Mouse (Mus musculus) stomach, postnatal 0 days (tissue): ENCODE measurements at regions not wholly inside any gene's neighbourhood (a gene's known extent, or its start where the extent isn't known, plus 50 kb on each side); places are given as distances from the start of the nearest gene placed in this dataset.

Experiments
- ATAC-seq: fragments of 200-750 bp; cut with Nextera tagmentation; 2 replicates; pipeline ENCODE4 v1.8.0; 2017; ENCODE audit not compliant: low FRiP score, low TSS enrichment
- DNase-seq: peaks from one replicate; pipeline ENCODE4 v3.0.0-alpha.2; 2016; ENCODE audit warnings: low spot score
- H3K27ac ChIP-seq: fragments of 300-500 bp; sonication (generic); replicated peaks from 2 replicates; pipeline ENCODE4 v1.5.1; 2014; ENCODE audit warnings: mild to moderate bottlenecking, control low read depth
- H3K27me3 ChIP-seq: fragments of 300-500 bp; sonication (generic); 2 replicates; pipeline ENCODE4 v1.6.1; 2014; ENCODE audit warnings: low read length; ENCODE audit not compliant: control insufficient read depth, insufficient read depth
- H3K36me3 ChIP-seq: fragments of 300-500 bp; sonication (generic); 2 replicates; pipeline ENCODE4 v1.6.1; 2014; ENCODE audit warnings: low read length, mixed read lengths; ENCODE audit not compliant: control insufficient read depth, insufficient read depth
- H3K4me1 ChIP-seq: fragments of 300-500 bp; sonication (generic); replicated peaks from 2 replicates; pipeline ENCODE4 v1.6.1; 2014; ENCODE audit warnings: antibody characterized with exemption; ENCODE audit not compliant: control insufficient read depth, insufficient read depth
- H3K4me2 ChIP-seq: fragments of 300-500 bp; sonication (generic); replicated peaks from 2 replicates; pipeline ENCODE4 v1.6.1; 2014; ENCODE audit warnings: low read depth, mild to moderate bottlenecking, control low read depth, moderate library complexity
- H3K4me3 ChIP-seq: fragments of 300-500 bp; sonication (generic); 2 replicates; pipeline ENCODE4 v1.5.1; 2014; ENCODE audit warnings: low read depth, low read length, control low read depth
- H3K9ac ChIP-seq: fragments of 300-500 bp; sonication (generic); 2 replicates; pipeline ENCODE4 v1.6.1; 2014; ENCODE audit warnings: mild to moderate bottlenecking, low read length, control low read depth, mixed read lengths
- H3K9me3 ChIP-seq: fragments of 300-500 bp; sonication (generic); 2 replicates; pipeline ENCODE4 v1.6.1; 2016; ENCODE audit warnings: low read length; ENCODE audit not compliant: control insufficient read depth
- CTCF ChIP-seq: IDR thresholded peaks from 2 replicates; pipeline ENCODE4 v1.5.1; 2016; ENCODE audit warnings: antibody characterized with exemption, low read depth, mild to moderate bottlenecking, moderate library complexity
- EP300 ChIP-seq: optimal IDR thresholded peaks from 2 replicates; pipeline ENCODE3; 2016; ENCODE audit warnings: antibody characterized with exemption
- WGBS: fragments of 180-500 bp; shearing (Covaris S2); extraction: QIAGEN DNeasy Blood & Tissue Kit; methylation state at CpG from one replicate; pipeline ENCODE4 v1.1.7; 2014; 5-methylcytosine and 5-hydroxymethylcytosine counted together

GRCm38 (mm10) chr6:55627228-55627627, 53.8 kb downstream of the Neurod6 start:
- no peaks in the 10 kb centered on the region for H3K27me3 ChIP-seq
- WGBS, result 67% methylated on average over 5 of the region's 5 CpGs
- no peaks in the 10 kb centered on the region for H3K36me3 ChIP-seq
- no peak for ATAC-seq
- H3K9me3 ChIP-seq, result no peaks in the 10 kb centered on the region
- TF ChIP-seq CTCF, result no peak
- TF ChIP-seq EP300, result no peak
- H3K4me3 ChIP-seq, result no peak overlapping the region
- DNase-seq, result no peak
- H3K4me2 ChIP-seq, result no peak overlapping the region
- no peak overlapping the region for H3K27ac ChIP-seq
- no peaks in the 10 kb centered on the region for H3K4me1 ChIP-seq
- H3K9ac ChIP-seq, result no peak overlapping the region

- 70% methylated on average over 3 of the region's 3 CpGs for WGBS
- no peak overlapping the region for H3K27ac ChIP-seq
- no peaks in the 10 kb centered on the region for H3K36me3 ChIP-seq
- H3K4me2 ChIP-seq, result no peak overlapping the region
- H3K9me3 ChIP-seq, result no peaks in the 10 kb centered on the region
- H3K4me1 ChIP-seq, result no peaks in the 10 kb centered on the region
- ATAC-seq (no peak), DNase-seq (no peak)
- no peak overlapping the region for H3K4me3 ChIP-seq
- no peaks in the 10 kb centered on the region for H3K27me3 ChIP-seq
- TF ChIP-seq EP300 (no peak), CTCF (no peak)
- H3K9ac ChIP-seq, result no peak overlapping the region
These were observed 60.7 kb downstream of the Neurod6 start for GRCm38 (mm10) chr6:55620366-55620765.

GRCm38 (mm10) chr6:55617922-55618481, 63.1 kb downstream of the Neurod6 start:
- Histone ChIP-seq H3K4me1 (no peaks in the 10 kb centered on the region), H3K9me3 (no peaks in the 10 kb centered on the region), H3K36me3 (no peaks in the 10 kb centered on the region), H3K9ac (no peak overlapping the region), H3K4me2 (peak overlapping the region; percentile 47), H3K4me3 (peak overlapping the region; percentile 22), H3K27ac (no peak overlapping the region), H3K27me3 (no peaks in the 10 kb centered on the region)
- WGBS, result 21% methylated on average over 13 of the region's 13 CpGs
- no peak for ATAC-seq
- peak; percentile 19 for DNase-seq
- TF ChIP-seq CTCF (no peak), EP300 (no peak)

DNA sequence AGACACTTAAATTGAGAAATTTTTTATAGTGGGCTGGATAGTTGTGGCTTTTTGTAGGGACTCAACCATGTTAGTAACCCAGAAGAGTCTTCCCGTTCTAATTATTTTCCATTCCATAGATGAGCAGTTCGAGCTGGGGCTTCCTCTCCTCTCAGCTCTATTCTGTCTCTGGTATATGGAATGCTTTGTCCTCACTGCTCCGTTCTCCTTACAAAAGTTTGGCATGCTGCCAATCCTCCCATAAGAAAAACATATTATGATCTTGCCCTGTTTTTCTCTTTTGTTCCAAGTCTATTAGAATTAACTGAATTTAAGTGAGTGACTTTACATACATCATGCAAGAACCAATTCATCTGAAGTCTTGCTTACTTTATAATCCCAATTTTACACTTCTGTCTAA, 70.7 kb downstream of the Neurod6 start:
- no peak overlapping the region for H3K27ac ChIP-seq

GRCm38 (mm10) chr6:55609976-55610375, 71.1 kb downstream of the Neurod6 start:
- no peaks in the 10 kb centered on the region for H3K9me3 ChIP-seq
- no peak overlapping the region for H3K27ac ChIP-seq
- DNase-seq (no peak), ATAC-seq (no peak)
- 70% methylated on average over 1 of the region's 1 CpGs for WGBS
- no peak overlapping the region for H3K9ac ChIP-seq
- no peaks in the 10 kb centered on the region for H3K27me3 ChIP-seq
- no peak overlapping the region for H3K4me3 ChIP-seq
- TF ChIP-seq CTCF (no peak), EP300 (no peak)
- H3K36me3 ChIP-seq, result no peaks in the 10 kb centered on the region
- no peaks in the 10 kb centered on the region for H3K4me1 ChIP-seq
- H3K4me2 ChIP-seq, result no peak overlapping the region

More for the DNA sequence above, 70.7 kb downstream of the Neurod6 start:
- TF ChIP-seq CTCF (no peak), EP300 (no peak)
- WGBS, result 36% methylated on average over 3 of the region's 3 CpGs
- Histone ChIP-seq H3K4me1 (no peaks in the 10 kb centered on the region), H3K9me3 (no peaks in the 10 kb centered on the region), H3K27me3 (no peaks in the 10 kb centered on the region), H3K36me3 (no peaks in the 10 kb centered on the region), H3K4me3 (no peak overlapping the region), H3K4me2 (no peak overlapping the region), H3K9ac (no peak overlapping the region)
- no peak for DNase-seq
- ATAC-seq, result no peak

DNA sequence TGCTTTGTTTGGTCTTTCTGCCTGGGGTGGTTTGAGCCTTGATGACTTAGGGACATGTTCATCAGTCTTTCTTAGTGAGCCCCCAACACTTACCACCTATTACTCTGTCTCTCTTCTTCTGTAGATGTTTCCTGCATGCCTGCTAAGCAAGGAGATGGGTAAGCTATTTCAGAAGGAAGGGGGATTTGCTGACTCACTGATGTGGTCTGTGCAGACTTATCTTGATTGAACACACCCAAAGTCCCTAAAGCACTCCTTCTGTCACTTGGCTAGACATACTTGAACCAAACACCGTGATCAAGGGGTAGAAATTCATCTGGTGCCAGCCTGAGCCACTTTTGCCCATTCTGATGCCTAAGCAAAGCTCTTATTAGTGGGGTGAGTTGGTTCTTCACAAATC, 72.0 kb downstream of the Neurod6 start:
- WGBS, result 62% methylated on average over 1 of the region's 1 CpGs
- Histone ChIP-seq H3K36me3 (no peaks in the 10 kb centered on the region), H3K27ac (no peak overlapping the region), H3K4me2 (no peak overlapping the region), H3K4me1 (no peaks in the 10 kb centered on the region), H3K9me3 (no peaks in the 10 kb centered on the region), H3K4me3 (no peak overlapping the region), H3K27me3 (no peaks in the 10 kb centered on the region), H3K9ac (no peak overlapping the region)
- DNase-seq, result no peak
- no peak for ATAC-seq
- TF ChIP-seq EP300, result no peak
- TF ChIP-seq CTCF, result no peak
